Mouse (Mus musculus) R1 (cell line): ENCODE measurements around the gene Nt5dc1.

ENCODE experiments used
- DNase-seq: peaks from one replicate; pipeline ENCODE4 v3.0.0-alpha.2; 2018; ENCODE audit warnings: low read depth, low spot score

Gene Nt5dc1

DNA sequence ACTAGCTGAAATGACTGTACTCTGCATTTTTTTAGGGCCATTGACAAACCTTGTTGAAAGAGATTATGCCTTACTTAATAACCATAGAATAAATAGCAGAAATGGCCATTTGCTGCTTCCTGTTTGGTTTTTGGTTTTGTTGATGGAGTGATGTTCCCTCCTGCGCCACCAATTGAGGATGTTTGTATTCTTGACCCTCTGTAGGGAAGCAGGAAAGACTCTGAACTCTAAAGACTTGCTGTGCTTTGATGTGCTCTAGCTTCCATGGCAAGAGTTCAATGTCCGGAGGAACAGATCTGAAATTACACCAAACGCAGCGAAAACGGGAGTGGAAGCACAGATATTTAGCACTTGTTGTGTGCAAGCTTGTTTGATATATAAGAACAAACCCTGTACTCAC is 173.6 kb downstream of the Nt5dc1 start:
- no peak for DNase-seq

DNA sequence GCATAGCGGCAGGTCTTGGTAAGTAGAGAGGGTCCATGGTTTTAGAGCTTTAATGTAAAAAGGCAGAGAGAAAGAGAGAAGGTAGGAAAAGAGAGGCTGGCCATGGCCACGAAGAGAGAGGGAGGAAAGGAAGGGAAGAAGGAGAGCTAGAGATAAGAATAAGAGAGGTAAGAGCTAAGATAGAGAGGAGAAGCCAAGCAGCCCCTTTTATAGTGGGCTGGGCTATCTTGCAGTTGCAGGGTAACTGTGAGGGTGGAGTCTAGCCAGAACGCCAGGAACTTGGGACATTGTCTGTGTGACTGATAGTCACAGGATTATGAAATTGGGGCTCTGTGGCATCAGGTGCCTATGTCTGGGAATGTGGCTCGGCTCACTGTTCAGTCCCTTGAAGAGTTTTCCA is 179.8 kb downstream of the Nt5dc1 start:
- DNase-seq: peak; percentile 29
